8 mouse cellular contexts compared by ENCODE assay signal in genomic region chr16:30821911-30822578, GRCm38 (mm10).
DNase-seq lines count a peak whose midpoint lies in the region; ATAC-seq and TF ChIP-seq lines count a peak whose summit lies in the region.

No protein-coding gene starts in this region.

- WGBS in lung, embryonic 14.5 days: 34% methylated on average over 13 of the region's 13 CpGs
- 59% methylated on average over 13 of the region's 13 CpGs for WGBS in hindbrain, embryonic 14.5 days
- WGBS in limb, embryonic 15.5 days: 54% methylated on average over 13 of the region's 13 CpGs

- peaks cover 23% of the 10 kb centered on the region for H3K4me1 ChIP-seq in lung, embryonic 14.5 days (ENCODE audit: insufficient read depth)
- H3K4me1 ChIP-seq in hindbrain, embryonic 14.5 days (replicated peaks; ENCODE audit: control insufficient read depth, insufficient read depth, low read length): peaks cover 12% of the 10 kb centered on the region
- H3K4me1 ChIP-seq in limb, embryonic 15.5 days: peaks cover 25% of the 10 kb centered on the region

- H3K9me3 ChIP-seq in lung, embryonic 14.5 days (ENCODE audit: low read depth, low read length): no peaks in the 10 kb centered on the region
- no peaks in the 10 kb centered on the region for H3K9me3 ChIP-seq in hindbrain, embryonic 14.5 days (ENCODE audit: control insufficient read depth, low read length)
- H3K9me3 ChIP-seq in limb, embryonic 15.5 days: no peaks in the 10 kb centered on the region

- peak; percentile 76 for DNase-seq in lung, embryonic 14.5 days
- no peak for DNase-seq in lung, postnatal 25 days (ENCODE audit: low spot score)
- DNase-seq in adrenal gland, postnatal 36 days: peak; percentile 63 to 66
- peak; percentile 26 for DNase-seq in hindbrain, embryonic 14.5 days (ENCODE audit: low spot score)
- DNase-seq in c-Kit-positive CD71-positive TER-119-positive erythroid progenitor cells, embryonic 14.5 days (ENCODE audit: low spot score): no peak
- DNase-seq in thymus, postnatal 36 days: no peak
- no peak for DNase-seq in cerebellum, postnatal 36 days

- no peak overlapping the region for H3K4me3 ChIP-seq in lung, embryonic 14.5 days (ENCODE audit: low read depth, low read length)
- H3K4me3 ChIP-seq in hindbrain, embryonic 14.5 days (replicated peaks; ENCODE audit: low read length): no peak overlapping the region
- no peak overlapping the region for H3K4me3 ChIP-seq in limb, embryonic 15.5 days

- H3K27ac ChIP-seq in lung, embryonic 14.5 days (ENCODE audit: low read depth): peak overlapping the region; percentile 85
- H3K27ac ChIP-seq in hindbrain, embryonic 14.5 days: peak overlapping the region; percentile 48; the same call in 1 of the 2 replicates
- peak overlapping the region; percentile 72; the same call in 1 of the 2 replicates for H3K27ac ChIP-seq in limb, embryonic 15.5 days

- no peaks in the 10 kb centered on the region for H3K36me3 ChIP-seq in lung, embryonic 14.5 days (ENCODE audit: insufficient read depth)
- H3K36me3 ChIP-seq in hindbrain, embryonic 14.5 days (replicated peaks; ENCODE audit: control insufficient read depth, insufficient read depth): no peaks in the 10 kb centered on the region
- H3K36me3 ChIP-seq in limb, embryonic 15.5 days: no peaks in the 10 kb centered on the region

- peak overlapping the region; percentile 57 for H3K4me2 ChIP-seq in lung, embryonic 14.5 days
- H3K4me2 ChIP-seq in hindbrain, embryonic 14.5 days (replicated peaks): peak overlapping the region; percentile 30
- 0 out of 2 replicates have a peak overlapping the region, but pooled peaks have one; percentile 36 for H3K4me2 ChIP-seq in limb, embryonic 15.5 days

- no peak overlapping the region for H3K9ac ChIP-seq in lung, embryonic 14.5 days
- H3K9ac ChIP-seq in hindbrain, embryonic 14.5 days: no peak overlapping the region; the same call in 1 of the 2 replicates
- H3K9ac ChIP-seq in limb, embryonic 15.5 days: no peak overlapping the region

- TF ChIP-seq CTCF in lung, embryonic 14.5 days (IDR thresholded peaks at IDR 0.05; ENCODE audit: low read depth): no peak

- peak; percentile 50; the same call in 1 of the 2 replicates for ATAC-seq in lung, embryonic 14.5 days (ENCODE audit: insufficient read depth)
- ATAC-seq in hindbrain, embryonic 14.5 days (ENCODE audit: low FRiP score): no peak
- ATAC-seq in limb, embryonic 15.5 days (ENCODE audit: insufficient number of reproducible peaks, low FRiP score, low TSS enrichment, low read depth): no peak; the same call in 1 of the 2 replicates

- H3K27me3 ChIP-seq in lung, embryonic 14.5 days (ENCODE audit: insufficient read depth, low read length): no peaks in the 10 kb centered on the region
- H3K27me3 ChIP-seq in hindbrain, embryonic 14.5 days (ENCODE audit: control insufficient read depth, insufficient read depth, low read length): no peaks in the 10 kb centered on the region
- H3K27me3 ChIP-seq in limb, embryonic 15.5 days: no peaks in the 10 kb centered on the region

Comparison
In these comparisons a context has a peak if more than half of its experiments do, and no peak if none do; other contexts are left out.
1. DNase-seq: peak in lung, embryonic 14.5 days (single experiment), adrenal gland, postnatal 36 days (2 of 2) and hindbrain, embryonic 14.5 days (single experiment); none in lung, postnatal 25 days (single experiment), c-Kit-positive CD71-positive TER-119-positive erythroid progenitor cells, embryonic 14.5 days (single experiment), thymus, postnatal 36 days (0 of 2) and cerebellum, postnatal 36 days (0 of 2).
2. Peak in every context shown above with its lines, with median percentiles within 50 percentile points of each other: H3K27ac ChIP-seq and H3K4me2 ChIP-seq.